17 mouse cellular contexts compared by ENCODE assay signal in genomic region chr10:121955730-121956129, GRCm38 (mm10).
DNase-seq lines count a peak whose midpoint lies in the region; ATAC-seq and TF ChIP-seq lines count a peak whose summit lies in the region.
"Had no signal": no experiment of that assay in that cellular context is flagged by ENCODE, and none has a peak within 500 bp of the region (broad histone marks: within the 10 kb centered on the region; RNA-seq: fewer than 3 reads in every experiment).

No protein-coding gene starts in this region.

- H3K27ac ChIP-seq in kidney, postnatal 0 days = no peak overlapping the region
- no peak overlapping the region for H3K27ac ChIP-seq in hindbrain, embryonic 16.5 days (ENCODE audit: low read depth, low read length)

- no peak overlapping the region for H3K9ac ChIP-seq in kidney, postnatal 0 days (ENCODE audit: low read depth, low read length)
- no peak overlapping the region for H3K9ac ChIP-seq in hindbrain, embryonic 16.5 days (ENCODE audit: low read depth, low read length)
- H3K9ac ChIP-seq: liver, postnatal 0 days had no signal

- no peaks in the 10 kb centered on the region for H3K27me3 ChIP-seq in kidney, postnatal 0 days (ENCODE audit: insufficient read depth, low read length)
- H3K27me3 ChIP-seq in hindbrain, embryonic 16.5 days (replicated peaks; ENCODE audit: control insufficient read depth, insufficient read depth, low read length) = no peaks in the 10 kb centered on the region

- TF ChIP-seq CTCF in kidney, postnatal 0 days (IDR thresholded peaks at IDR 0.05; ENCODE audit: low read depth) = no peak
- TF ChIP-seq CTCF in brain, embryonic 14.5 days (IDR thresholded peaks at IDR 0.05; ENCODE audit: borderline replicate concordance, extremely low read depth, insufficient read depth, insufficient read length) = no peak

- H3K4me3 ChIP-seq in kidney, postnatal 0 days (replicated peaks; ENCODE audit: low read depth, low read length) = no peak overlapping the region
- no peak overlapping the region for H3K4me3 ChIP-seq in hindbrain, embryonic 16.5 days (ENCODE audit: low read length)
- H3K4me3 ChIP-seq: erythroblast, embryonic 14.5 days had no signal

- peaks cover 4% of the 10 kb centered on the region; the same call in 1 of the 2 replicates for H3K36me3 ChIP-seq in kidney, postnatal 0 days (ENCODE audit: insufficient read depth, low read length)
- no peaks in the 10 kb centered on the region for H3K36me3 ChIP-seq in hindbrain, embryonic 16.5 days (ENCODE audit: control insufficient read depth, insufficient read depth, low read length)
- H3K36me3 ChIP-seq: G1E had no signal

- 46% methylated on average over 4 of the region's 4 CpGs for WGBS in kidney, postnatal 0 days
- WGBS in hindbrain, embryonic 16.5 days = 56% methylated on average over 4 of the region's 4 CpGs

- H3K9me3 ChIP-seq in kidney, postnatal 0 days (replicated peaks; ENCODE audit: low read length) = no peaks in the 10 kb centered on the region
- H3K9me3 ChIP-seq in hindbrain, embryonic 16.5 days (ENCODE audit: control insufficient read depth, low read length) = no peaks in the 10 kb centered on the region

- H3K4me2 ChIP-seq in kidney, postnatal 0 days (ENCODE audit: low read length) = no peak overlapping the region
- no peak overlapping the region for H3K4me2 ChIP-seq in hindbrain, embryonic 16.5 days (ENCODE audit: low read length)
- H3K4me2 ChIP-seq: heart, embryonic 11.5 days had no signal

- peak; percentile 59 for DNase-seq in kidney, postnatal 0 days (ENCODE audit: low spot score)
- DNase-seq in kidney, postnatal 36 days = no peak
- DNase-seq in brain, adult 2 months (ENCODE audit: low read depth, low spot score) = peak; percentile 18
- DNase-seq in brain, embryonic 14.5 days (ENCODE audit: low read depth) = peak; percentile 34
- DNase-seq in cerebellum, postnatal 4 days (ENCODE audit: low spot score in 2 of 2) = no peak
- no peak for DNase-seq in embryo, embryonic 11 days
- DNase-seq: cerebellum, postnatal 36 days; heart, postnatal 14 days; liver; liver, postnatal 0 days; lung, postnatal 36 days; thymus, postnatal 25 days had no signal

- TF ChIP-seq POLR2A in brain, embryonic 14.5 days (IDR thresholded peaks at IDR 0.05; ENCODE audit: borderline replicate concordance, extremely low read depth, insufficient read depth, insufficient read length, poor library complexity, severe bottlenecking) = no peak

- ATAC-seq in kidney, postnatal 0 days (replicated peaks; ENCODE audit: low FRiP score, low read depth) = peak; percentile 70; the same call in 1 of the 2 replicates
- ATAC-seq in hindbrain, embryonic 16.5 days = peak; percentile 41
- ATAC-seq: CD4-positive, CD25-positive, alpha-beta regulatory T cell, adult 4 months; liver, postnatal 0 days had no signal

- H3K4me1 ChIP-seq in kidney, postnatal 0 days (replicated peaks; ENCODE audit: insufficient read depth, low read length) = no peaks in the 10 kb centered on the region
- peaks cover 17% of the 10 kb centered on the region for H3K4me1 ChIP-seq in hindbrain, embryonic 16.5 days (ENCODE audit: control insufficient read depth, insufficient read depth, low read depth, low read length)

Comparison
In these comparisons a context has a peak if more than half of its experiments do, and no peak if none do; other contexts are left out.
1. DNase-seq: peak in kidney, postnatal 0 days (single experiment), brain, adult 2 months (single experiment) and brain, embryonic 14.5 days (single experiment); none in kidney, postnatal 36 days (0 of 2), cerebellum, postnatal 4 days (0 of 2) and embryo, embryonic 11 days (single experiment).